Mouse (Mus musculus) lung, postnatal 0 days (tissue): ENCODE measurements at regions not wholly inside any gene's neighbourhood (a gene's known extent, or its start where the extent isn't known, plus 50 kb on each side); places are given as distances from the start of the nearest gene placed in this dataset.

Experiments
- CTCF ChIP-seq: IDR thresholded peaks from 2 replicates; pipeline ENCODE4 v1.5.1; 2016; ENCODE audit warnings: antibody characterized with exemption, mild to moderate bottlenecking
- EP300 ChIP-seq: IDR thresholded peaks from 2 replicates; pipeline ENCODE4 v1.6.1; 2016; ENCODE audit warnings: antibody characterized with exemption, mild to moderate bottlenecking, control low read depth

- TF ChIP-seq CTCF (no peak), EP300 (no peak)
Observed at GRCm38 (mm10) chr15:93681602-93682001, 85.9 kb upstream of the Prickle1 start.
